Mouse (Mus musculus) heart, adult 2 months (tissue): ENCODE measurements at regions not wholly inside any gene's neighbourhood (a gene's known extent, or its start where the extent isn't known, plus 50 kb on each side); places are given as distances from the start of the nearest gene placed in this dataset.

Experiments used
- EP300 ChIP-seq: fragments of 200-500 bp; IDR thresholded peaks from 2 replicates; pipeline ENCODE4 v1.6.1; 2011; ENCODE audit warnings: low read depth, low read length, control low read depth; ENCODE audit not compliant: insufficient read depth
- POLR2A ChIP-seq: fragments of 200-500 bp; IDR thresholded peaks from 2 replicates; pipeline ENCODE4 v1.6.1; 2011; ENCODE audit warnings: mild to moderate bottlenecking, low read depth, low read length, control low read depth; ENCODE audit not compliant: insufficient read depth

DNA sequence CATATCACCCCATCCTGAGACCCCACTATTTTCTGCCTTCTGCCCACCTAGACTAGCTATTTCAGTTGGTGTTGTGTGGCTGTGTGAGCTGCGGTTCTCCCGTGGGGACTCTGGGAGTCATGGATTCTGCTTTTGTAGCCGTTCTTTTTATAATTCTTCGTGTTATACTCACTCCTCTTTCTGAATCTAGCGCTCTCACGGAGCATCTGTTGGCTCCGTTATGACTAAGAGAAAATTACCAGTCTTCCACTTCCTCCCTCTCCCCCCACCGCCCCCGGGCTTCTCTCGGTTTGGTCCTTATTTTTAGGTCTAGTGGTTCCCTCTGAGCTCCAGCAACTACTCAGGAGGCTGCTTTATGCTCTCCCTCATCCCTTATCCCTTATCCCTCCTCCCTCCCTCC is 85.6 kb downstream of the Diras2 start:
- no peak for TF ChIP-seq POLR2A
- TF ChIP-seq EP300, result no peak
